Mouse (Mus musculus) heart, embryonic 15.5 days (tissue): ENCODE measurements around the gene Cygb. TPM values are rescaled to one million over a fixed set of nuclear protein-coding genes. Genes with fewer than 3 reads are reported as not detected.
"Not testable (repeated sequence)": the region's sequence is repeated elsewhere in the genome, so short reads cannot be mapped to it uniquely, and the experiment has no call there.

ENCODE experiments used
- ATAC-seq: fragments of 200-750 bp; cut with Nextera tagmentation; replicated peaks from 2 replicates; pipeline ENCODE4 v1.8.0; 2017; ENCODE audit warnings: low read depth, moderate TSS enrichment; ENCODE audit not compliant: insufficient number of reproducible peaks, insufficient read depth, low FRiP score
- H3K27ac ChIP-seq: fragments of 300-500 bp; sonication (generic); 2 replicates; pipeline ENCODE4 v1.5.1; 2015; ENCODE audit warnings: mild to moderate bottlenecking, inconsistent platforms
- H3K27me3 ChIP-seq: fragments of 300-500 bp; sonication (generic); 2 replicates; pipeline ENCODE4 v1.6.1; 2015; ENCODE audit warnings: inconsistent platforms
- H3K36me3 ChIP-seq: fragments of 300-500 bp; sonication (generic); 2 replicates; pipeline ENCODE4 v1.6.1; 2015; ENCODE audit warnings: mild to moderate bottlenecking, inconsistent platforms
- H3K4me1 ChIP-seq: fragments of 300-500 bp; sonication (generic); replicated peaks from 2 replicates; pipeline ENCODE4 v1.6.1; 2015; ENCODE audit warnings: inconsistent platforms
- H3K4me2 ChIP-seq: fragments of 300-500 bp; sonication (generic); 2 replicates; pipeline ENCODE4 v1.6.1; 2015; ENCODE audit warnings: inconsistent platforms, mild to moderate bottlenecking, moderate library complexity
- H3K4me3 ChIP-seq: fragments of 300-500 bp; sonication (generic); 2 replicates; pipeline ENCODE4 v1.5.1; 2015; ENCODE audit warnings: mild to moderate bottlenecking, inconsistent platforms
- H3K9ac ChIP-seq: fragments of 300-500 bp; sonication (generic); 2 replicates; pipeline ENCODE4 v1.6.1; 2015; ENCODE audit warnings: mild to moderate bottlenecking, inconsistent platforms
- H3K9me3 ChIP-seq: fragments of 300-500 bp; sonication (generic); replicated peaks from 2 replicates; pipeline ENCODE4 v1.6.1; 2016; ENCODE audit warnings: inconsistent platforms
- WGBS: fragments of 180-500 bp; shearing (Covaris S2); methylation state at CpG from one replicate; pipeline ENCODE4 v1.1.7; 2015; ENCODE audit warnings: mixed read lengths; 5-methylcytosine and 5-hydroxymethylcytosine counted together
- polyA plus RNA-seq: library from polyadenylated mRNA; unstranded; fragments of >200 nt; fragmentation: Nextera tagmentation; extraction: Ambion mirVana; gene quantifications from 2 replicates; pipeline ENCODE4 v1.2.1, GENCODE M21; 2015

Gene Cygb
- polyA plus RNA-seq, 1 experiment from 2014 or later: 9.1 TPM

- Histone ChIP-seq H3K4me3 (0 out of 2 replicates have a peak overlapping the region, but pooled peaks have one; percentile 91), H3K4me2 (peak overlapping the region; percentile 79), H3K4me1 (peaks cover 47% of the 10 kb centered on the region), H3K9me3 (no peaks in the 10 kb centered on the region), H3K9ac (no peak overlapping the region), H3K36me3 (peaks cover 48% of the 10 kb centered on the region), H3K27ac (no peak overlapping the region), H3K27me3 (no peaks in the 10 kb centered on the region)
- no peak for ATAC-seq
- 85% methylated on average over 2 of the region's 2 CpGs for WGBS
These were observed 19.3 kb upstream of the Cygb start for GRCm38 (mm10) chr11:116673410-116673809.

- Histone ChIP-seq H3K4me2 (peak overlapping the region; percentile 79), H3K4me3 (peak overlapping the region; percentile 91), H3K9me3 (no peaks in the 10 kb centered on the region), H3K4me1 (peaks cover 53% of the 10 kb centered on the region), H3K36me3 (peaks cover 47% of the 10 kb centered on the region), H3K27me3 (no peaks in the 10 kb centered on the region), H3K9ac (peak overlapping the region; percentile 88), H3K27ac (no peak overlapping the region)
- WGBS: 16% methylated on average over 7 of the region's 7 CpGs
- ATAC-seq: no peak
These were observed 18.5 kb upstream of the Cygb start for GRCm38 (mm10) chr11:116672595-116672994.

GRCm38 (mm10) chr11:116671845-116672434 is 17.8 kb upstream of the Cygb start:
- Histone ChIP-seq H3K4me2 (peak overlapping the region; percentile 79), H3K27ac (peak overlapping the region; percentile 79), H3K9me3 (no peaks in the 10 kb centered on the region), H3K4me3 (peak overlapping the region; percentile 91), H3K9ac (peak overlapping the region; percentile 88), H3K27me3 (no peaks in the 10 kb centered on the region), H3K4me1 (peaks cover 53% of the 10 kb centered on the region), H3K36me3 (peaks cover 40% of the 10 kb centered on the region)
- 0% methylated on average over 24 of the region's 24 CpGs for WGBS
- no peak for ATAC-seq

GRCm38 (mm10) chr11:116671112-116671844 is 17.2 kb upstream of the Cygb start:
- WGBS: under 1% methylated on average over 45 of the region's 45 CpGs
- H3K27me3 ChIP-seq: no peaks in the 10 kb centered on the region
- ATAC-seq: peak; percentile 88
- H3K4me2 ChIP-seq: peak overlapping the region; percentile 79
- peak overlapping the region; percentile 79 for H3K27ac ChIP-seq
- peak overlapping the region; percentile 88 for H3K9ac ChIP-seq
- peaks cover 34% of the 10 kb centered on the region for H3K36me3 ChIP-seq
- peaks cover 53% of the 10 kb centered on the region for H3K4me1 ChIP-seq
- H3K9me3 ChIP-seq: no peaks in the 10 kb centered on the region
- peak overlapping the region; percentile 91 for H3K4me3 ChIP-seq

- Histone ChIP-seq H3K9me3 (no peaks in the 10 kb centered on the region), H3K36me3 (peaks cover 25% of the 10 kb centered on the region), H3K4me3 (no peak overlapping the region), H3K4me1 (peaks cover 51% of the 10 kb centered on the region), H3K9ac (no peak overlapping the region), H3K27me3 (no peaks in the 10 kb centered on the region), H3K4me2 (no peak overlapping the region), H3K27ac (no peak overlapping the region)
- ATAC-seq: no peak
- WGBS: 77% methylated on average over 7 of the region's 7 CpGs
These were observed 16.3 kb upstream of the Cygb start for GRCm38 (mm10) chr11:116670386-116670785.

GRCm38 (mm10) chr11:116669787-116670365 is 15.8 kb upstream of the Cygb start:
- WGBS: 47% methylated on average over 13 of the region's 13 CpGs
- H3K4me2 ChIP-seq: no peak overlapping the region
- no peak for ATAC-seq
- peaks cover 46% of the 10 kb centered on the region for H3K4me1 ChIP-seq
- H3K27me3 ChIP-seq: no peaks in the 10 kb centered on the region
- H3K27ac ChIP-seq: no peak overlapping the region
- H3K36me3 ChIP-seq: peaks cover 20% of the 10 kb centered on the region
- H3K9ac ChIP-seq: no peak overlapping the region
- H3K9me3 ChIP-seq: no peaks in the 10 kb centered on the region
- H3K4me3 ChIP-seq: no peak overlapping the region

- Histone ChIP-seq H3K36me3 (peaks cover 14% of the 10 kb centered on the region), H3K27me3 (no peaks in the 10 kb centered on the region), H3K9me3 (no peaks in the 10 kb centered on the region), H3K4me1 (peaks cover 41% of the 10 kb centered on the region), H3K9ac (no peak overlapping the region), H3K4me2 (no peak overlapping the region), H3K27ac (no peak overlapping the region), H3K4me3 (no peak overlapping the region)
- 27% methylated on average over 5 of the region's 5 CpGs for WGBS
- ATAC-seq: no peak
These were observed 15.2 kb upstream of the Cygb start for GRCm38 (mm10) chr11:116669316-116669715.

GRCm38 (mm10) chr11:116668839-116669238 is 14.7 kb upstream of the Cygb start:
- Histone ChIP-seq H3K36me3 (peaks cover 9% of the 10 kb centered on the region), H3K27ac (peak overlapping the region; percentile 30; the same call in 1 of the 2 replicates), H3K4me1 (peaks cover 38% of the 10 kb centered on the region), H3K27me3 (no peaks in the 10 kb centered on the region), H3K4me3 (no peak overlapping the region), H3K9ac (no peak overlapping the region), H3K4me2 (no peak overlapping the region), H3K9me3 (no peaks in the 10 kb centered on the region)
- WGBS: 45% methylated on average over 7 of the region's 7 CpGs
- no peak for ATAC-seq

- 0 out of 2 replicates have a peak, but pooled peaks cover 5% of the 10 kb centered on the region for H3K36me3 ChIP-seq
- no peak overlapping the region for H3K4me3 ChIP-seq
- no peak overlapping the region for H3K4me2 ChIP-seq
- 49% methylated on average over 10 of the region's 10 CpGs for WGBS
- H3K4me1 ChIP-seq: peaks cover 35% of the 10 kb centered on the region
- H3K9me3 ChIP-seq: no peaks in the 10 kb centered on the region
- H3K27me3 ChIP-seq: no peaks in the 10 kb centered on the region
- ATAC-seq: no peak
- H3K27ac ChIP-seq: peak overlapping the region; percentile 30; the same call in 1 of the 2 replicates
- H3K9ac ChIP-seq: no peak overlapping the region
These were observed 14.3 kb upstream of the Cygb start for GRCm38 (mm10) chr11:116668381-116668825.

GRCm38 (mm10) chr11:116667930-116668329 is 13.8 kb upstream of the Cygb start:
- 0 out of 2 replicates have a peak, but pooled peaks cover under 1% of the 10 kb centered on the region for H3K36me3 ChIP-seq
- no peaks in the 10 kb centered on the region for H3K9me3 ChIP-seq
- no peak for ATAC-seq
- no peak overlapping the region for H3K4me2 ChIP-seq
- peaks cover 3% of the 10 kb centered on the region; the same call in 1 of the 2 replicates for H3K27me3 ChIP-seq
- no peak overlapping the region for H3K4me3 ChIP-seq
- 76% methylated on average over 8 of the region's 8 CpGs for WGBS
- no peak overlapping the region for H3K9ac ChIP-seq
- no peak overlapping the region for H3K27ac ChIP-seq
- peaks cover 35% of the 10 kb centered on the region for H3K4me1 ChIP-seq

- not testable (repeated sequence) for H3K9me3 ChIP-seq, H3K36me3 ChIP-seq, H3K4me3 ChIP-seq, H3K27ac ChIP-seq, H3K9ac ChIP-seq, H3K27me3 ChIP-seq, ATAC-seq, H3K4me2 ChIP-seq
- WGBS: 78% methylated on average over 3 of the region's 5 CpGs
- peaks cover 34% of the 10 kb centered on the region for H3K4me1 ChIP-seq
These were observed 12.9 kb upstream of the Cygb start for GRCm38 (mm10) chr11:116667012-116667411.
